Mouse (Mus musculus): ENCODE results near the gene Cpm. TPM values are rescaled to one million over a fixed set of nuclear protein-coding genes. Genes with fewer than 3 reads are reported as not detected.

Gene Cpm
- total and polyA plus RNA-seq, 3 experiments, result 2.8 to 4.0 (median 3.5) TPM

- Histone ChIP-seq H3K4me1 (ENCODE audit: control insufficient read depth, insufficient read depth, low read length) (no peaks in the 10 kb centered on the region), H3K4me3 (no peak overlapping the region), H3K27me3 (ENCODE audit: control insufficient read depth, insufficient read depth, low read length) (no peaks in the 10 kb centered on the region), H3K36me3 (ENCODE audit: control insufficient read depth, insufficient read depth, low read length) (no peaks in the 10 kb centered on the region), H3K79me2 (replicated peaks; ENCODE audit: control insufficient read depth, insufficient read depth, low read length) (no peaks in the 10 kb centered on the region), H3K9ac (ENCODE audit: low read depth, low read length) (no peak overlapping the region), H3K27ac (no peak overlapping the region)
- TF ChIP-seq CTCF (IDR thresholded peaks at IDR 0.05), result no peak
- TF ChIP-seq POLR2A (IDR thresholded peaks at IDR 0.05; ENCODE audit: insufficient read depth, low read depth, low read length), result no peak
- TF ChIP-seq EP300 (IDR thresholded peaks at IDR 0.05; ENCODE audit: insufficient read depth, low read depth, low read length), result no peak
- no peak for DNase-seq
- WGBS, result 86% methylated on average over 12 of the region's 12 CpGs
- intact Hi-C loops (cut with DNase I), result no loop called here
These were observed 7.4 kb upstream of the Cpm start for GRCm38 (mm10) chr10:117621616-117622533.

- Histone ChIP-seq H3K36me3 (ENCODE audit: control insufficient read depth, insufficient read depth, low read length) (no peaks in the 10 kb centered on the region), H3K9ac (ENCODE audit: low read depth, low read length) (no peak overlapping the region), H3K79me2 (replicated peaks; ENCODE audit: control insufficient read depth, insufficient read depth, low read length) (no peaks in the 10 kb centered on the region), H3K27ac (no peak overlapping the region), H3K4me1 (ENCODE audit: control insufficient read depth, insufficient read depth, low read length) (no peaks in the 10 kb centered on the region), H3K27me3 (ENCODE audit: control insufficient read depth, insufficient read depth, low read length) (0 out of 2 replicates have a peak, but pooled peaks cover 1% of the 10 kb centered on the region), H3K4me3 (no peak overlapping the region)
- DNase-seq, result no peak
- intact Hi-C loops (cut with DNase I), result no loop called here
- TF ChIP-seq CTCF (IDR thresholded peaks at IDR 0.05) (no peak), POLR2A (IDR thresholded peaks at IDR 0.05; ENCODE audit: insufficient read depth, low read depth, low read length) (no peak), EP300 (IDR thresholded peaks at IDR 0.05; ENCODE audit: insufficient read depth, low read depth, low read length) (no peak)
These were observed 5.9 kb upstream of the Cpm start for GRCm38 (mm10) chr10:117623358-117623757.

- no peak overlapping the region for H3K27ac ChIP-seq
- no peaks in the 10 kb centered on the region for H3K36me3 ChIP-seq (ENCODE audit: control insufficient read depth, insufficient read depth, low read length)
- TF ChIP-seq EP300 (IDR thresholded peaks at IDR 0.05; ENCODE audit: insufficient read depth, low read depth, low read length) (no peak), CTCF (IDR thresholded peaks at IDR 0.05) (no peak), POLR2A (IDR thresholded peaks at IDR 0.05; ENCODE audit: insufficient read depth, low read depth, low read length) (no peak)
- H3K27me3 ChIP-seq (ENCODE audit: control insufficient read depth, insufficient read depth, low read length), result peaks cover 5% of the 10 kb centered on the region
- DNase-seq, result no peak
- no peaks in the 10 kb centered on the region for H3K79me2 ChIP-seq (replicated peaks; ENCODE audit: control insufficient read depth, insufficient read depth, low read length)
- intact Hi-C loops (cut with DNase I), result no loop called here
- no peak overlapping the region for H3K9ac ChIP-seq (ENCODE audit: low read depth, low read length)
- 55% methylated on average over 3 of the region's 3 CpGs for WGBS
- H3K4me1 ChIP-seq (ENCODE audit: control insufficient read depth, insufficient read depth, low read length), result peaks cover 3% of the 10 kb centered on the region
- H3K4me3 ChIP-seq, result no peak overlapping the region
These were observed 5.1 kb upstream of the Cpm start for GRCm38 (mm10) chr10:117624222-117624621.

GRCm38 (mm10) chr10:117624655-117625497 lies 4.4 kb upstream of the Cpm start:
- intact Hi-C loops (cut with DNase I), result no loop called here

GRCm38 (mm10) chr10:117625500-117626296 lies 3.6 kb upstream of the Cpm start:
- Histone ChIP-seq H3K4me1 (ENCODE audit: control insufficient read depth, insufficient read depth, low read length) (peaks cover 5% of the 10 kb centered on the region), H3K79me2 (replicated peaks; ENCODE audit: control insufficient read depth, insufficient read depth, low read length) (no peaks in the 10 kb centered on the region), H3K4me3 (no peak overlapping the region), H3K9ac (ENCODE audit: low read depth, low read length) (no peak overlapping the region), H3K27me3 (ENCODE audit: control insufficient read depth, insufficient read depth, low read length) (peaks cover 9% of the 10 kb centered on the region), H3K36me3 (ENCODE audit: control insufficient read depth, insufficient read depth, low read length) (no peaks in the 10 kb centered on the region), H3K27ac (no peak overlapping the region)
- DNase-seq, result no peak
- TF ChIP-seq POLR2A (IDR thresholded peaks at IDR 0.05; ENCODE audit: insufficient read depth, low read depth, low read length) (no peak), CTCF (IDR thresholded peaks at IDR 0.05) (no peak), EP300 (IDR thresholded peaks at IDR 0.05; ENCODE audit: insufficient read depth, low read depth, low read length) (no peak)
- 76% methylated on average over 9 of the region's 9 CpGs for WGBS
- intact Hi-C loops (cut with DNase I), result no loop called here

More at GRCm38 (mm10) chr10:117624655-117625497, 4.4 kb upstream of the Cpm start:
- no peak for TF ChIP-seq CTCF (IDR thresholded peaks at IDR 0.05)
- TF ChIP-seq EP300 (IDR thresholded peaks at IDR 0.05; ENCODE audit: insufficient read depth, low read depth, low read length), result no peak
- TF ChIP-seq POLR2A (IDR thresholded peaks at IDR 0.05; ENCODE audit: insufficient read depth, low read depth, low read length), result no peak
- Histone ChIP-seq H3K27me3 (ENCODE audit: control insufficient read depth, insufficient read depth, low read length) (peaks cover 9% of the 10 kb centered on the region), H3K36me3 (ENCODE audit: control insufficient read depth, insufficient read depth, low read length) (no peaks in the 10 kb centered on the region), H3K4me1 (ENCODE audit: control insufficient read depth, insufficient read depth, low read length) (peaks cover 5% of the 10 kb centered on the region), H3K27ac (no peak overlapping the region), H3K4me3 (no peak overlapping the region), H3K9ac (ENCODE audit: low read depth, low read length) (no peak overlapping the region), H3K79me2 (replicated peaks; ENCODE audit: control insufficient read depth, insufficient read depth, low read length) (no peaks in the 10 kb centered on the region)
- no peak for DNase-seq
- 80% methylated on average over 9 of the region's 9 CpGs for WGBS

Measured in heart, adult 2 months (tissue).